Mouse (Mus musculus) neural tube, embryonic 12.5 days (tissue): ENCODE results near the gene Ntrk3. TPM values are rescaled to one million over a fixed set of nuclear protein-coding genes. Genes with fewer than 3 reads are reported as not detected.

Experiments
- ATAC-seq: fragments of 200-750 bp; cut with Nextera tagmentation; 2 replicates; pipeline ENCODE4 v1.8.0; 2017; ENCODE audit warnings: low read depth, mild to moderate bottlenecking, moderate TSS enrichment, moderate library complexity; ENCODE audit not compliant: low FRiP score
- H3K27ac ChIP-seq: fragments of 300-500 bp; sonication (generic); 2 replicates; pipeline ENCODE4 v1.5.1; 2016
- H3K27me3 ChIP-seq: fragments of 300-500 bp; sonication (generic); replicated peaks from 2 replicates; pipeline ENCODE4 v1.6.1; 2016; ENCODE audit warnings: mild to moderate bottlenecking
- H3K36me3 ChIP-seq: fragments of 300-500 bp; sonication (generic); 2 replicates; pipeline ENCODE4 v1.6.1; 2016; ENCODE audit warnings: mild to moderate bottlenecking
- H3K4me1 ChIP-seq: fragments of 300-500 bp; sonication (generic); 2 replicates; pipeline ENCODE4 v1.6.1; 2016
- H3K4me2 ChIP-seq: fragments of 300-500 bp; sonication (generic); replicated peaks from 2 replicates; pipeline ENCODE4 v1.6.1; 2016; ENCODE audit warnings: mild to moderate bottlenecking
- H3K4me3 ChIP-seq: fragments of 300-500 bp; sonication (generic); 2 replicates; pipeline ENCODE4 v1.5.1; 2016
- H3K9ac ChIP-seq: fragments of 300-500 bp; sonication (generic); 2 replicates; pipeline ENCODE4 v1.6.1; 2016; ENCODE audit warnings: mild to moderate bottlenecking
- H3K9me3 ChIP-seq: fragments of 300-500 bp; sonication (generic); 2 replicates; pipeline ENCODE4 v1.6.1; 2016; ENCODE audit warnings: mild to moderate bottlenecking
- WGBS: fragments of 180-500 bp; shearing (Covaris S2); methylation state at CpG from one replicate; pipeline ENCODE4 v1.1.7; 2016; 5-methylcytosine and 5-hydroxymethylcytosine counted together
- polyA plus RNA-seq: library from polyadenylated mRNA; unstranded; fragments of >200 nt; fragmentation: Nextera tagmentation; extraction: Ambion mirVana; gene quantifications from 2 replicates; pipeline ENCODE4 v1.2.1, GENCODE M21; 2016

Ntrk3 gene
- polyA plus RNA-seq, 1 experiment from 2014 or later, result 17.6 TPM

- Histone ChIP-seq H3K36me3 (no peaks in the 10 kb centered on the region), H3K27me3 (no peaks in the 10 kb centered on the region), H3K4me3 (no peak overlapping the region), H3K9me3 (no peaks in the 10 kb centered on the region), H3K4me1 (no peaks in the 10 kb centered on the region), H3K27ac (no peak overlapping the region), H3K4me2 (no peak overlapping the region), H3K9ac (no peak overlapping the region)
- ATAC-seq, result no peak
- 89% methylated on average over 6 of the region's 6 CpGs for WGBS
Observed at GRCm38 (mm10) chr7:78440476-78440875, 297.3 kb downstream of the Ntrk3 start.

GRCm38 (mm10) chr7:78439361-78440120 lies 298.3 kb downstream of the Ntrk3 start:
- H3K27ac ChIP-seq, result no peak overlapping the region
- WGBS, result 70% methylated on average over 9 of the region's 9 CpGs
- H3K27me3 ChIP-seq, result no peaks in the 10 kb centered on the region
- ATAC-seq, result no peak
- H3K4me1 ChIP-seq, result no peaks in the 10 kb centered on the region
- H3K4me2 ChIP-seq, result no peak overlapping the region
- H3K9me3 ChIP-seq, result no peaks in the 10 kb centered on the region
- H3K4me3 ChIP-seq, result no peak overlapping the region
- no peaks in the 10 kb centered on the region for H3K36me3 ChIP-seq
- no peak overlapping the region for H3K9ac ChIP-seq

DNA sequence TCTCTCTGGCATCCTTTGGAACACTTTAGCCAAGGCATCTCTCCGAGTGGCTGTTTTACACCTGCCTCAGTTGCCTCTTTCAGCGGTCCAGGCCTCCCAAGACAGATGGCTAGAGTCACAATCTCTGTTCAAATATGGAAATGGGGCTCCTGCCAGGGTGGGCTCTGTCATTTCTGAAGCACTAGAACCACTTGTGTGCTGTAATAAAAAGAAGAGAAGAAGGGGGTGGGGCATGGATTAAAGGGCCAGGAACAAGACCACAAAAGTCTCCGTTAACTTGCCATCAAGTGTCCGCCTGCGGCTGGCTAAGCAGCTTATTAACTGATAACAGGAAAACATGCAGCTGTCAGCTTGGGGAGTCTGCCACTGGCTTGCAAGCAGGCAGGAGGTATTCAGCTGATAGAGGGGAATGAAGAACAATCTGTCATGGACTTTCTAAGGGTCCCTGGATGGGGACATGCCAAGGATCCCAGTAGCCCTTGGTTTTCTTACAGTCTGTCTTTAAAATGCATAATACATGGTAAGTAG lies 304.1 kb downstream of the Ntrk3 start:
- no peak overlapping the region for H3K27ac ChIP-seq
- H3K9ac ChIP-seq, result no peak overlapping the region
- no peak overlapping the region for H3K4me2 ChIP-seq
- H3K36me3 ChIP-seq, result no peaks in the 10 kb centered on the region
- no peaks in the 10 kb centered on the region for H3K4me1 ChIP-seq
- H3K27me3 ChIP-seq, result no peaks in the 10 kb centered on the region
- WGBS, result 70% methylated on average over 5 of the region's 5 CpGs
- H3K4me3 ChIP-seq, result no peak overlapping the region
- ATAC-seq, result no peak
- H3K9me3 ChIP-seq, result no peaks in the 10 kb centered on the region

DNA sequence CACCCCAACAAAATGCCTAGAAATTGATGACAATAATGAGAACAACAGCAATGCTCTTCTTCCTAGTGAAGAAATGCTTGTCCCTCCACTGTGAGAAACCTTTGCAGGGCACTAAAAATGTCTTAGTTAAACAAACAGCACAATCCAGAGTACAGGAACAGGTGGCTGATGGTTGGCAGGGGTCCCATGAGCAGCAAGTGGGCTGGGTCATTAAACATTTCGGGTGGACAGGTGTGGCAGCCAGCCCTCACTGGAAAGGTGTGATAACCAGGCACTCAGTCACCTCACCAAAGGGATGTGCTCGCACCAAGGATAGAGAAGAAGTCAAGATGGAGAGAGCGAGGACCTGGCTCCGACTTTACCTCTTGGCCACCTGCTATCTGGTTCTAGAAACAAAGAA lies 306.2 kb downstream of the Ntrk3 start:
- 88% methylated on average over 4 of the region's 4 CpGs for WGBS
- ATAC-seq, result no peak

GRCm38 (mm10) chr7:78412172-78412571 lies 325.6 kb downstream of the Ntrk3 start:
- H3K9me3 ChIP-seq, result no peaks in the 10 kb centered on the region
- H3K36me3 ChIP-seq, result no peaks in the 10 kb centered on the region
- no peak for ATAC-seq
- H3K4me3 ChIP-seq, result no peak overlapping the region
- H3K27ac ChIP-seq, result no peak overlapping the region
- 86% methylated on average over 2 of the region's 2 CpGs for WGBS
- H3K4me1 ChIP-seq, result no peaks in the 10 kb centered on the region
- H3K4me2 ChIP-seq, result no peak overlapping the region
- no peak overlapping the region for H3K9ac ChIP-seq
- H3K27me3 ChIP-seq, result no peaks in the 10 kb centered on the region

More for the DNA sequence above, 306.2 kb downstream of the Ntrk3 start:
- Histone ChIP-seq H3K9me3 (no peaks in the 10 kb centered on the region), H3K4me2 (no peak overlapping the region), H3K27ac (no peak overlapping the region), H3K27me3 (no peaks in the 10 kb centered on the region), H3K4me1 (no peaks in the 10 kb centered on the region), H3K4me3 (no peak overlapping the region), H3K36me3 (no peaks in the 10 kb centered on the region), H3K9ac (no peak overlapping the region)

GRCm38 (mm10) chr7:78409970-78410369 lies 327.8 kb downstream of the Ntrk3 start:
- Histone ChIP-seq H3K27me3 (no peaks in the 10 kb centered on the region), H3K9ac (no peak overlapping the region), H3K4me3 (no peak overlapping the region), H3K27ac (no peak overlapping the region), H3K4me2 (no peak overlapping the region), H3K9me3 (no peaks in the 10 kb centered on the region), H3K4me1 (no peaks in the 10 kb centered on the region), H3K36me3 (no peaks in the 10 kb centered on the region)
- ATAC-seq, result no peak
- WGBS, result 84% methylated on average over 5 of the region's 5 CpGs

DNA sequence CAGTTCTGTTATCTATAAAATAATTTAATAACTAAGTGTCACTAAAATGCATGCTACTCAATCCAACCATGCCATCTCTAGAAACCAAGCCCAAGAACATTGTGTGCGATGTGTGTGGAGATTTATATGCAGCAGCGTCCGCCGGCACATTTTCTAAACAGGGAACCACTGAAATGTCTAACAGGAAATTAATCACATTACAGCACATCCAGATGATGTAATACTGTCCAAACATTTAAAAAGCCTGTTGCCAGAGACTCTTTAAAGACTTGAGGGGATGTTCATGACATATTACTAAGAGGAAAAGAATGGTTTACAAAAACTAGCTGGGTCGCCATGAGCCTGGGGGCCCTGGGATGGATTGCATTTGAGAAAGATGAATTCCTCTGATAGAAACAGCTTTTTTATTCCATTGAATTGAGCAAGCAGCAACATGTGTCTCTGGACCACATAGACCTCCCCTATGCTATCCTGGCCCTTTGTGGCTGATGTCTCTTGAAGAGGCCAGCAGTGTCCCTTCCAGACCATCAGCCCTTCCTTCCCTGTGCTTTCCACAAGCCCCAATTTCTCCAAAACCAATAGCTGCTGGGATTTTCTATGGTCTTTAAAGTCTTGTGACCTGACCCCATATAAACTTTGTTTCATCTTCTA lies 331.0 kb downstream of the Ntrk3 start:
- Histone ChIP-seq H3K4me1 (no peaks in the 10 kb centered on the region), H3K27ac (no peak overlapping the region), H3K27me3 (no peaks in the 10 kb centered on the region), H3K9ac (no peak overlapping the region), H3K36me3 (no peaks in the 10 kb centered on the region), H3K4me3 (no peak overlapping the region), H3K9me3 (no peaks in the 10 kb centered on the region), H3K4me2 (no peak overlapping the region)
- 86% methylated on average over 5 of the region's 5 CpGs for WGBS
- no peak for ATAC-seq

DNA sequence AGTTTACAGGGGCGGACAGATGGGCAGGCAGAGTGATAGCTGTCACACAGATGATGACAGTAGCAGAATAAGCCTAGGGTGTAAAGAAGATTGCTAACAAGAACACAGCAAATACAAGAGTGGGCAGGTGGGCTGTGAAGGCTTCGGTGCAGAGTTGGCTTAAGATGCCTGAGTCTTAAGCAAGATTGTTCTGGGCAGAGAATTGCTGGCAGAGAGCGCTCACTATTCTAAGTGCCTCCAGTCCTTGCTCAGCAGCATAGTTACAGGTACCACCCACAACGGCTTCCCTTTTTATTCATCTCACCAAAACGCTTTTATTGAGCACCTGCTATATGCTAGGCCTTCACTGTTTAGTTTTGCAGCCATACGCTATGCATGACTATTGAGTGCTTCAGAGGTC lies 333.3 kb downstream of the Ntrk3 start:
- no peaks in the 10 kb centered on the region for H3K4me1 ChIP-seq
- no peaks in the 10 kb centered on the region for H3K36me3 ChIP-seq
- H3K27ac ChIP-seq, result no peak overlapping the region
- H3K4me2 ChIP-seq, result no peak overlapping the region
- H3K27me3 ChIP-seq, result no peaks in the 10 kb centered on the region
- H3K9me3 ChIP-seq, result no peaks in the 10 kb centered on the region
- no peak for ATAC-seq
- 92% methylated on average over 6 of the region's 6 CpGs for WGBS
- no peak overlapping the region for H3K4me3 ChIP-seq
- no peak overlapping the region for H3K9ac ChIP-seq

DNA sequence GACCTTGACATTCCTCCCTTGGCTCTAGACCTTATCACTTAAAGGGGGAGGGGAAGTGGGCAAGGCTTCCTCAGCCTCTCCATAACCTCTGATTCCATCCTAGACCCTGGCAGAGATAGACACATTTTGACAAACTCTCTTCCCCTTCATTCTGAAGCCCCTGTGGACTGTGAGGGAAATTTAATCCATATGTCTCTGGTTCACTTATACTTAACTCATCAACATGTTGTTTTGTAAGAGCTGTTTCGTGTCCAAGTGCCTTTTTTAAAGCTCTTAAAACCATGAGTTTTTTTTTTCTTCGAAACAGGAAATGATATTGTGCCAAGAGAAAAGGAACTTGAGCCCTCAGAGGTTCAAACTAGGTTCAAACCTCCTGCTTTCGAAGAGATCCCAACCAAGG lies 335.3 kb downstream of the Ntrk3 start:
- Histone ChIP-seq H3K4me2 (no peak overlapping the region), H3K27me3 (no peaks in the 10 kb centered on the region), H3K4me3 (no peak overlapping the region), H3K36me3 (no peaks in the 10 kb centered on the region), H3K27ac (no peak overlapping the region), H3K9ac (no peak overlapping the region), H3K9me3 (no peaks in the 10 kb centered on the region), H3K4me1 (no peaks in the 10 kb centered on the region)
- no peak for ATAC-seq
- 83% methylated on average over 3 of the region's 3 CpGs for WGBS

DNA sequence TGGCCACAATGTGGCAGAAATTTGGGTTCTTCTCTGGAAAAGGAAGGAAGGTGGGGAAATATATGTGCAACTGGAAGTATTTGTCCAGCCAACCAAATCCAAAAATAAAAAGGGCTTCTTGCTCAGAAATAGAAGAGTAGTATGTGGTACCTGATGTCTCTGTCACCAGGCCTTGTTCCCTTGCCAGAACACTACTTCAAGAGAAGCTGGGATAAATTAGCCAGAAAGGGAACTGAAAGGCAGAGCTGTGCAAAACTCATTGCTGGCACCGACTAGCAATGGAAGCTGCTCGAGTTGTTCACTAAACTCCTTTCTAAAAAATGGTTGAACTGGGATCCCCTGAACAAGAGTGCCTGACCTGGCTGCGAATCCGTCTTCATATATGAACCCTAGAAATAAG lies 337.6 kb downstream of the Ntrk3 start:
- ATAC-seq, result no peak
- Histone ChIP-seq H3K36me3 (no peaks in the 10 kb centered on the region), H3K4me3 (no peak overlapping the region), H3K27me3 (no peaks in the 10 kb centered on the region), H3K4me2 (no peak overlapping the region), H3K4me1 (no peaks in the 10 kb centered on the region), H3K9me3 (no peaks in the 10 kb centered on the region), H3K27ac (no peak overlapping the region), H3K9ac (no peak overlapping the region)
- WGBS, result 92% methylated on average over 4 of the region's 4 CpGs

DNA sequence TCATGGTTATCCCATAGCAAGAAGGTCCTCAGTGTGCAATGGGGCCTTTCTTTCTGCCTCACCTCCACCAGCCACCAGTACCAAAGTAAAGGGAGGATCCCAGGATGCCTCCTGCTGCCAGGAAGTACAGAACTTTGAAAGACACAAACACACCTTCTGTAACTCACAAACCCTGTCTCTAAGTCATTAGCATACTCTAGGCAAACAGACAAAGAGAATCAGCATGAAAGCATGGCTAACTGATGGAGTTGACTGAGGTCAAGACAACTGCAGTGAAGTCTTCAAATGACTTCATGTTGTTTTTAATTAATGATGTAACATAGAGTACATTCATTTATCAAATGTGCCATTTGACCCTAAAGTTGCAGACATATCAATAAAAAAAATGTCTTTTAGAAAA lies 339.4 kb downstream of the Ntrk3 start:
- Histone ChIP-seq H3K4me3 (no peak overlapping the region), H3K4me1 (no peaks in the 10 kb centered on the region), H3K36me3 (no peaks in the 10 kb centered on the region), H3K4me2 (no peak overlapping the region), H3K9ac (no peak overlapping the region), H3K9me3 (no peaks in the 10 kb centered on the region), H3K27ac (no peak overlapping the region), H3K27me3 (no peaks in the 10 kb centered on the region)
- ATAC-seq, result no peak

- H3K9me3 ChIP-seq, result no peaks in the 10 kb centered on the region
- no peak overlapping the region for H3K4me2 ChIP-seq
- WGBS, result 96% methylated on average over 4 of the region's 4 CpGs
- H3K4me3 ChIP-seq, result no peak overlapping the region
- H3K36me3 ChIP-seq, result no peaks in the 10 kb centered on the region
- H3K4me1 ChIP-seq, result no peaks in the 10 kb centered on the region
- H3K27me3 ChIP-seq, result no peaks in the 10 kb centered on the region
- ATAC-seq, result no peak
- H3K27ac ChIP-seq, result no peak overlapping the region
- no peak overlapping the region for H3K9ac ChIP-seq
Observed at GRCm38 (mm10) chr7:78397215-78397614, 340.6 kb downstream of the Ntrk3 start.

GRCm38 (mm10) chr7:78390019-78390418 lies 347.8 kb downstream of the Ntrk3 start:
- H3K4me3 ChIP-seq, result no peak overlapping the region
- no peak for ATAC-seq
- no peak overlapping the region for H3K4me2 ChIP-seq
- H3K4me1 ChIP-seq, result no peaks in the 10 kb centered on the region
- WGBS, result 93% methylated on average over 3 of the region's 3 CpGs
- no peak overlapping the region for H3K9ac ChIP-seq
- H3K9me3 ChIP-seq, result no peaks in the 10 kb centered on the region
- H3K27ac ChIP-seq, result no peak overlapping the region
- no peaks in the 10 kb centered on the region for H3K36me3 ChIP-seq
- no peaks in the 10 kb centered on the region for H3K27me3 ChIP-seq
